Mouse (Mus musculus) olfactory bulb, adult 2 months (tissue): Measurements from ENCODE around the gene Agtr1a. TPM values are rescaled to one million over a fixed set of nuclear protein-coding genes. Genes with fewer than 3 reads are reported as not detected.

ENCODE experiments used
- H3K27ac ChIP-seq: fragments of 200-500 bp; 2 replicates; pipeline ENCODE4 v1.5.1; 2012; ENCODE audit warnings: low read depth, low read length; ENCODE audit not compliant: insufficient read depth
- H3K4me1 ChIP-seq: fragments of 200-500 bp; 2 replicates; pipeline ENCODE4 v1.6.1; 2012; ENCODE audit warnings: low read length; ENCODE audit not compliant: control insufficient read depth, insufficient read depth
- H3K4me3 ChIP-seq: fragments of 200-500 bp; 2 replicates; pipeline ENCODE4 v1.5.1; 2012; ENCODE audit warnings: mild to moderate bottlenecking, low read depth, low read length, moderate library complexity; ENCODE audit not compliant: insufficient read depth
- CTCF ChIP-seq: fragments of 200-500 bp; IDR thresholded peaks from 2 replicates; pipeline ENCODE4 v1.5.1; 2012; ENCODE audit warnings: low read depth, mild to moderate bottlenecking, low read length, moderate library complexity; ENCODE audit not compliant: insufficient read depth
- POLR2A ChIP-seq: fragments of 200-500 bp; IDR thresholded peaks from 2 replicates; pipeline ENCODE4 v1.6.1; 2012; ENCODE audit warnings: mild to moderate bottlenecking, low read depth, low read length, moderate library complexity; ENCODE audit not compliant: insufficient read depth
- WGBS: fragments of 180-500 bp; shearing (Covaris S2); methylation state at CpG from one replicate; pipeline ENCODE4 v1.1.7; 2018; 5-methylcytosine and 5-hydroxymethylcytosine counted together
- polyA plus RNA-seq: library from polyadenylated mRNA; stranded (reverse); fragments of >200 nt; gene quantifications from 2 replicates; pipeline ENCODE4 v1.2.4, GENCODE M21; 2012; ENCODE audit warnings: low replicate concordance; ENCODE audit not compliant: missing spikeins, insufficient read depth, insufficient read length

Gene Agtr1a
- polyA plus RNA-seq, 1 experiment = not detected

- H3K27ac ChIP-seq = no peak overlapping the region
- TF ChIP-seq CTCF (no peak), POLR2A (no peak)
- WGBS = 81% methylated on average over 2 of the region's 2 CpGs
- no peak overlapping the region for H3K4me3 ChIP-seq
- no peaks in the 10 kb centered on the region for H3K4me1 ChIP-seq
Observed at GRCm38 (mm10) chr13:30359886-30360285, 23.6 kb downstream of the Agtr1a start.

- Histone ChIP-seq H3K27ac (no peak overlapping the region), H3K4me3 (no peak overlapping the region)
- WGBS = 59% methylated on average over 5 of the region's 5 CpGs
Observed at GRCm38 (mm10) chr13:30361002-30361401, 24.8 kb downstream of the Agtr1a start.

GRCm38 (mm10) chr13:30362048-30362447 is 25.8 kb downstream of the Agtr1a start:
- Histone ChIP-seq H3K27ac (no peak overlapping the region), H3K4me1 (no peaks in the 10 kb centered on the region), H3K4me3 (no peak overlapping the region)
- WGBS = 94% methylated on average over 6 of the region's 6 CpGs
- TF ChIP-seq CTCF (no peak), POLR2A (no peak)

More at GRCm38 (mm10) chr13:30361002-30361401, 24.8 kb downstream of the Agtr1a start:
- no peaks in the 10 kb centered on the region for H3K4me1 ChIP-seq
- TF ChIP-seq CTCF (no peak), POLR2A (no peak)

GRCm38 (mm10) chr13:30364097-30364625 is 27.9 kb downstream of the Agtr1a start:
- Histone ChIP-seq H3K27ac (no peak overlapping the region), H3K4me3 (no peak overlapping the region), H3K4me1 (no peaks in the 10 kb centered on the region)
- TF ChIP-seq CTCF = no peak
- 86% methylated on average over 11 of the region's 11 CpGs for WGBS

GRCm38 (mm10) chr13:30364780-30365179 is 28.5 kb downstream of the Agtr1a start:
- Histone ChIP-seq H3K4me3 (no peak overlapping the region), H3K27ac (no peak overlapping the region), H3K4me1 (no peaks in the 10 kb centered on the region)
- TF ChIP-seq CTCF (no peak), POLR2A (no peak)
- WGBS = 88% methylated on average over 9 of the region's 9 CpGs

- no peaks in the 10 kb centered on the region for H3K4me1 ChIP-seq
- TF ChIP-seq POLR2A (no peak), CTCF (no peak)
- no peak overlapping the region for H3K4me3 ChIP-seq
- WGBS = 85% methylated on average over 2 of the region's 2 CpGs
- H3K27ac ChIP-seq = no peak overlapping the region
Observed at GRCm38 (mm10) chr13:30365378-30365777, 29.1 kb downstream of the Agtr1a start.

GRCm38 (mm10) chr13:30368116-30368515 is 31.9 kb downstream of the Agtr1a start:
- WGBS = 76% methylated on average over 8 of the region's 8 CpGs
- H3K4me1 ChIP-seq = no peaks in the 10 kb centered on the region
- H3K27ac ChIP-seq = no peak overlapping the region
- TF ChIP-seq CTCF = no peak
- TF ChIP-seq POLR2A = no peak
- no peak overlapping the region for H3K4me3 ChIP-seq

GRCm38 (mm10) chr13:30368746-30369145 is 32.5 kb downstream of the Agtr1a start:
- 77% methylated on average over 2 of the region's 2 CpGs for WGBS
- H3K4me3 ChIP-seq = no peak overlapping the region
- no peaks in the 10 kb centered on the region for H3K4me1 ChIP-seq
- H3K27ac ChIP-seq = no peak overlapping the region
- no peak for TF ChIP-seq POLR2A
- no peak for TF ChIP-seq CTCF

GRCm38 (mm10) chr13:30378868-30379267 is 42.6 kb downstream of the Agtr1a start:
- no peaks in the 10 kb centered on the region for H3K4me1 ChIP-seq
- 90% methylated on average over 5 of the region's 5 CpGs for WGBS
- TF ChIP-seq POLR2A (no peak), CTCF (no peak)
- H3K4me3 ChIP-seq = no peak overlapping the region
- H3K27ac ChIP-seq = no peak overlapping the region

- H3K4me3 ChIP-seq = no peak overlapping the region
- H3K4me1 ChIP-seq = no peaks in the 10 kb centered on the region
- H3K27ac ChIP-seq = no peak overlapping the region
- 95% methylated on average over 6 of the region's 6 CpGs for WGBS
- TF ChIP-seq POLR2A = no peak
- TF ChIP-seq CTCF = no peak
Observed at GRCm38 (mm10) chr13:30385183-30385582, 48.9 kb downstream of the Agtr1a start.
